Mouse (Mus musculus): ENCODE data around the gene Pappa.

The Pappa gene

GRCm38 (mm10) chr4:65328486-65329308, 204.7 kb downstream of the Pappa start:
- DNase-seq (ENCODE audit: low spot score in 2 of 2) = no peak

GRCm38 (mm10) chr4:65333718-65334117, 209.7 kb downstream of the Pappa start:
- no peak for DNase-seq (ENCODE audit: low spot score in 2 of 2)

- no peak for DNase-seq (ENCODE audit: low spot score in 2 of 2)
Measured at GRCm38 (mm10) chr4:65341766-65342165, 217.8 kb downstream of the Pappa start.

GRCm38 (mm10) chr4:65350521-65350920, 226.5 kb downstream of the Pappa start:
- no peak for DNase-seq (ENCODE audit: low spot score in 2 of 2)

GRCm38 (mm10) chr4:65354580-65354979, 230.6 kb downstream of the Pappa start:
- DNase-seq (ENCODE audit: low spot score in 2 of 2) = no peak

GRCm38 (mm10) chr4:65367135-65367534, 243.2 kb downstream of the Pappa start:
- DNase-seq (ENCODE audit: low spot score in 2 of 2) = no peak

GRCm38 (mm10) chr4:65372731-65373130, 248.8 kb downstream of the Pappa start:
- no peak for DNase-seq (ENCODE audit: low spot score in 2 of 2)

- DNase-seq (ENCODE audit: low spot score in 2 of 2) = no peak
Measured at GRCm38 (mm10) chr4:65373841-65374240, 249.9 kb downstream of the Pappa start.

GRCm38 (mm10) chr4:65376571-65376970, 252.6 kb downstream of the Pappa start:
- DNase-seq (ENCODE audit: low spot score in 2 of 2) = no peak

- no peak for DNase-seq (ENCODE audit: low spot score in 2 of 2)
Measured at GRCm38 (mm10) chr4:65379461-65379860, 255.5 kb downstream of the Pappa start.

GRCm38 (mm10) chr4:65383070-65383469, 259.1 kb downstream of the Pappa start:
- no peak for DNase-seq (ENCODE audit: low spot score in 2 of 2)

- DNase-seq (ENCODE audit: low spot score in 2 of 2) = no peak
Measured at GRCm38 (mm10) chr4:65391001-65391400, 267.0 kb downstream of the Pappa start.

GRCm38 (mm10) chr4:65396806-65397205, 272.8 kb downstream of the Pappa start:
- DNase-seq (ENCODE audit: low spot score in 2 of 2) = no peak

- DNase-seq (ENCODE audit: low spot score in 2 of 2) = no peak
Measured at GRCm38 (mm10) chr4:65399457-65399856, 275.5 kb downstream of the Pappa start.

GRCm38 (mm10) chr4:65402286-65402685, 278.3 kb downstream of the Pappa start:
- no peak for DNase-seq (ENCODE audit: low spot score in 2 of 2)

GRCm38 (mm10) chr4:65402836-65403634, 279.1 kb downstream of the Pappa start:
- DNase-seq (ENCODE audit: low spot score in 2 of 2) = no peak

All from spleen, postnatal 36 days (tissue).